ENCODE assay signal across 29 mouse cellular contexts in the genomic region with DNA sequence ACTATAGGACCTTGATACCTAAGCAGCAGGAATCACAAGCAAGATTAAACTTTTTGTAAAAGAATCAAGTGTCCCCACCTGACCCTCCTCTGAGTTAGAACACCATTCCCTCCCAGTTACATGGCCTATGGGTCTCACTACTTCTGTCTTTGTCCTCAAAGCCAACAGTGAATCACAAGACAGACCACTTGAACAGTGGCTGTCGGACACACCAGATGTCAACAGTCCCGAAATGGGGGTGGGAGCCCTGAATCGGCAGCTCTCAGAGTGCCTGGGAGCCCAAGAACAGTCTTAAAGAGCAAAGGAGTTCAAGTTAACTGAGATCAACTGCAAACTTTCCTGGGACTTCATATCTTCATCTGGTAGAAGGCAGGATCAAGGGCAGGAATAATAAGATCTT. TPM values are rescaled to one million over a fixed set of nuclear protein-coding genes. Genes with fewer than 3 reads are reported as not detected.
DNase-seq lines count a peak whose midpoint lies in the region; ATAC-seq and TF ChIP-seq lines count a peak whose summit lies in the region.
"Had no signal": no experiment of that assay in that cellular context is flagged by ENCODE, and none has a peak within 500 bp of the region (broad histone marks: within the 10 kb centered on the region; RNA-seq: fewer than 3 reads in every experiment).

No protein-coding gene starts in this region.

- peak overlapping the region; percentile 36 for H3K9ac ChIP-seq in liver, adult 2 months (ENCODE audit: low read depth, low read length)
- no peak overlapping the region for H3K9ac ChIP-seq in liver, embryonic 12.5 days
- H3K9ac ChIP-seq in heart, embryonic 15.5 days, result no peak overlapping the region
- H3K9ac ChIP-seq in liver, postnatal 0 days (replicated peaks), result no peak overlapping the region
- no peak overlapping the region for H3K9ac ChIP-seq in forebrain, embryonic 13.5 days
- H3K9ac ChIP-seq: embryonic facial prominence, embryonic 15.5 days; forebrain, embryonic 12.5 days; limb, embryonic 15.5 days; midbrain, embryonic 13.5 days; neural tube, embryonic 13.5 days had no signal

- H3K9me3 ChIP-seq in liver, embryonic 12.5 days (replicated peaks), result no peaks in the 10 kb centered on the region
- H3K9me3 ChIP-seq in heart, embryonic 10.5 days, result no peaks in the 10 kb centered on the region
- no peaks in the 10 kb centered on the region for H3K9me3 ChIP-seq in heart, embryonic 15.5 days (replicated peaks)
- no peaks in the 10 kb centered on the region for H3K9me3 ChIP-seq in liver, postnatal 0 days (ENCODE audit: low read length)
- no peaks in the 10 kb centered on the region for H3K9me3 ChIP-seq in forebrain, embryonic 13.5 days (replicated peaks)
- H3K9me3 ChIP-seq: embryonic facial prominence, embryonic 10.5 days; embryonic facial prominence, embryonic 15.5 days; forebrain, embryonic 12.5 days; G1E; limb, embryonic 10.5 days; limb, embryonic 15.5 days; midbrain, embryonic 13.5 days; neural tube, embryonic 13.5 days had no signal

- peaks cover 2% of the 10 kb centered on the region; the same call in 1 of the 2 replicates for H3K36me3 ChIP-seq in liver, adult 2 months (ENCODE audit: control insufficient read depth, insufficient read depth, low read length)
- H3K36me3 ChIP-seq in liver, embryonic 12.5 days, result peaks cover 11% of the 10 kb centered on the region
- H3K36me3 ChIP-seq in heart, embryonic 10.5 days, result no peaks in the 10 kb centered on the region
- H3K36me3 ChIP-seq in heart, embryonic 15.5 days, result no peaks in the 10 kb centered on the region
- H3K36me3 ChIP-seq in liver, postnatal 0 days (replicated peaks; ENCODE audit: insufficient read depth, low read length), result no peaks in the 10 kb centered on the region
- no peaks in the 10 kb centered on the region for H3K36me3 ChIP-seq in forebrain, embryonic 13.5 days (ENCODE audit: poor library complexity, severe bottlenecking)
- H3K36me3 ChIP-seq: embryonic facial prominence, embryonic 15.5 days; forebrain, embryonic 12.5 days; limb, embryonic 15.5 days; midbrain, embryonic 13.5 days; neural tube, embryonic 13.5 days had no signal

- H3K4me2 ChIP-seq in liver, embryonic 12.5 days, result no peak overlapping the region
- no peak overlapping the region for H3K4me2 ChIP-seq in heart, embryonic 15.5 days
- peak overlapping the region; percentile 89 for H3K4me2 ChIP-seq in liver, postnatal 0 days (ENCODE audit: low read depth, low read length)
- H3K4me2 ChIP-seq in forebrain, embryonic 13.5 days, result no peak overlapping the region
- H3K4me2 ChIP-seq: embryonic facial prominence, embryonic 15.5 days; forebrain, embryonic 12.5 days; limb, embryonic 15.5 days; midbrain, embryonic 13.5 days; neural tube, embryonic 13.5 days had no signal

- no peak for TF ChIP-seq POLR2A in liver, adult 2 months (IDR thresholded peaks at IDR 0.05; ENCODE audit: extremely low read depth, insufficient read depth, low read length)

- 70% methylated on average over 3 of the region's 3 CpGs for WGBS in liver, adult 2 months
- 78% methylated on average over 3 of the region's 3 CpGs for WGBS in liver, embryonic 12.5 days (ENCODE audit: insufficient replicate concordance)
- 41% methylated on average over 3 of the region's 3 CpGs for WGBS in heart, embryonic 10.5 days
- 46% methylated on average over 3 of the region's 3 CpGs for WGBS in heart, embryonic 15.5 days
- 84% methylated on average over 3 of the region's 3 CpGs for WGBS in liver, postnatal 0 days (ENCODE audit: insufficient replicate concordance)
- 90% methylated on average over 3 of the region's 3 CpGs for WGBS in forebrain, embryonic 13.5 days

- no peak for ATAC-seq in liver, embryonic 12.5 days
- no peak for ATAC-seq in heart, embryonic 15.5 days (replicated peaks; ENCODE audit: insufficient number of reproducible peaks, insufficient read depth, low FRiP score, low read depth)
- no peak for ATAC-seq in liver, postnatal 0 days
- ATAC-seq in forebrain, embryonic 13.5 days, result no peak
- ATAC-seq: CD4-positive, CD25-positive, alpha-beta regulatory T cell, adult 4 months; hindbrain, embryonic 16.5 days; lung, postnatal 0 days; midbrain, embryonic 13.5 days had no signal

- no peak overlapping the region for H3K4me3 ChIP-seq in liver, adult 2 months (ENCODE audit: insufficient read depth, low read depth, low read length)
- H3K4me3 ChIP-seq in liver, embryonic 12.5 days, result no peak overlapping the region
- no peak overlapping the region for H3K4me3 ChIP-seq in heart, embryonic 10.5 days
- no peak overlapping the region for H3K4me3 ChIP-seq in heart, embryonic 15.5 days
- peak overlapping the region; percentile 11; the same call in 1 of the 2 replicates for H3K4me3 ChIP-seq in liver, postnatal 0 days (ENCODE audit: low read depth, low read length)
- H3K4me3 ChIP-seq in forebrain, embryonic 13.5 days, result no peak overlapping the region
- H3K4me3 ChIP-seq: embryonic facial prominence, embryonic 10.5 days; embryonic facial prominence, embryonic 15.5 days; forebrain, embryonic 12.5 days; limb, embryonic 10.5 days; limb, embryonic 15.5 days; midbrain, embryonic 13.5 days; neural tube, embryonic 13.5 days had no signal

- peaks cover 48% of the 10 kb centered on the region for H3K79me2 ChIP-seq in liver, adult 2 months (ENCODE audit: control insufficient read depth, insufficient read depth, low read length)

- no peak for TF ChIP-seq EP300 in liver, postnatal 0 days (IDR thresholded peaks at IDR 0.05; ENCODE audit: low read depth)

- DNase-seq in liver, adult 2 months (ENCODE audit: extremely low read depth, low read depth, low spot score), result peak; percentile 12
- DNase-seq in heart, embryonic 10.5 days (ENCODE audit: low spot score), result peak; percentile 83
- DNase-seq in liver, postnatal 0 days, result no peak
- no peak for DNase-seq in cerebellum, postnatal 36 days
- DNase-seq: adrenal gland, postnatal 14 days; cerebellum, adult 18-20 months; cerebellum, postnatal 10 days; gastrocnemius, postnatal 14 days; kidney, adult 18-20 months; kidney, postnatal 36 days; layer of hippocampus, postnatal 36 days; lung, adult 18-20 months; lung, postnatal 4 days; thymus, adult 2 months; thymus, postnatal 36 days had no signal

- no peak for TF ChIP-seq CTCF in liver, adult 2 months (IDR thresholded peaks at IDR 0.05; ENCODE audit: low read depth, low read length)
- TF ChIP-seq CTCF in liver, postnatal 0 days (IDR thresholded peaks at IDR 0.05; ENCODE audit: low read depth), result no peak

- H3K4me1 ChIP-seq in liver, adult 2 months (ENCODE audit: control insufficient read depth, insufficient read depth, low read length), result peaks cover 52% of the 10 kb centered on the region
- H3K4me1 ChIP-seq in liver, embryonic 12.5 days, result peaks cover 75% of the 10 kb centered on the region
- H3K4me1 ChIP-seq in heart, embryonic 10.5 days, result peaks cover 60% of the 10 kb centered on the region
- peaks cover 51% of the 10 kb centered on the region for H3K4me1 ChIP-seq in heart, embryonic 15.5 days (replicated peaks)
- H3K4me1 ChIP-seq in liver, postnatal 0 days (ENCODE audit: insufficient read depth), result peaks cover 37% of the 10 kb centered on the region
- H3K4me1 ChIP-seq in forebrain, embryonic 13.5 days, result peaks cover 13% of the 10 kb centered on the region

- peak overlapping the region; percentile 73 for H3K27ac ChIP-seq in liver, adult 2 months (replicated peaks; ENCODE audit: insufficient read depth, low read depth, low read length)
- H3K27ac ChIP-seq in liver, embryonic 12.5 days, result no peak overlapping the region
- H3K27ac ChIP-seq in heart, embryonic 10.5 days, result peak overlapping the region; percentile 52; the same call in 1 of the 2 replicates
- H3K27ac ChIP-seq in heart, embryonic 15.5 days, result peak overlapping the region; percentile 29; the same call in 1 of the 2 replicates
- H3K27ac ChIP-seq in liver, postnatal 0 days (ENCODE audit: low read depth), result peak overlapping the region; percentile 26; the same call in 1 of the 2 replicates
- no peak overlapping the region for H3K27ac ChIP-seq in forebrain, embryonic 13.5 days
- H3K27ac ChIP-seq: embryonic facial prominence, embryonic 10.5 days; embryonic facial prominence, embryonic 15.5 days; forebrain, embryonic 12.5 days; limb, embryonic 10.5 days; limb, embryonic 15.5 days; midbrain, embryonic 13.5 days; neural tube, embryonic 13.5 days had no signal

- H3K27me3 ChIP-seq in liver, adult 2 months (ENCODE audit: control insufficient read depth, insufficient read depth, low read length), result no peaks in the 10 kb centered on the region
- H3K27me3 ChIP-seq in liver, embryonic 12.5 days (replicated peaks), result no peaks in the 10 kb centered on the region
- H3K27me3 ChIP-seq in heart, embryonic 10.5 days (ENCODE audit: insufficient read depth, poor library complexity, severe bottlenecking), result peaks cover 3% of the 10 kb centered on the region; the same call in 1 of the 2 replicates
- H3K27me3 ChIP-seq in heart, embryonic 15.5 days, result no peaks in the 10 kb centered on the region
- H3K27me3 ChIP-seq in liver, postnatal 0 days (ENCODE audit: insufficient read depth, low read length), result no peaks in the 10 kb centered on the region
- H3K27me3 ChIP-seq in forebrain, embryonic 13.5 days, result no peaks in the 10 kb centered on the region
- H3K27me3 ChIP-seq: embryonic facial prominence, embryonic 15.5 days; forebrain, embryonic 12.5 days; limb, embryonic 15.5 days; midbrain, embryonic 13.5 days; neural tube, embryonic 13.5 days had no signal

RNA-seq across cellular contexts. Expression of a gene that starts 5.0 kb away (rescaled TPM):
- total RNA-seq in liver, adult 2 months (2014; rRNA removed), result 206 and 232 TPM in 2 replicates
- polyA plus RNA-seq in liver, adult 2 months (2012; rRNA removed), result 53.5 and 60.3 TPM in 2 replicates
- polyA plus RNA-seq in liver, embryonic 12.5 days (2016; fragmentation: Nextera tagmentation; extraction: Ambion mirVana), result 41.9 and 43.6 TPM in 2 replicates
- polyA plus RNA-seq in heart, embryonic 10.5 days (2016; fragmentation: Nextera tagmentation; extraction: Ambion mirVana), result 61.4 and 78.4 TPM in 2 replicates
- polyA plus RNA-seq in heart, embryonic 15.5 days (2015; fragmentation: Nextera tagmentation; extraction: Ambion mirVana), result 49.5 and 54.3 TPM in 2 replicates
- polyA plus RNA-seq in liver, postnatal 0 days (2015; fragmentation: Nextera tagmentation; extraction: Ambion mirVana), result 160 and 167 TPM in 2 replicates
- polyA plus RNA-seq in forebrain, embryonic 13.5 days (2015; fragmentation: Nextera tagmentation; extraction: Ambion mirVana), result 15.1 and 15.3 TPM in 2 replicates

Comparison
In these comparisons a context has a peak if more than half of its experiments do, and no peak if none do; other contexts are left out.
1. DNase-seq: peak in liver, adult 2 months (single experiment) and heart, embryonic 10.5 days (single experiment); none in liver, postnatal 0 days (single experiment) and cerebellum, postnatal 36 days (0 of 2).
2. H3K27ac ChIP-seq: peak in liver, adult 2 months (single experiment), heart, embryonic 10.5 days (single experiment), heart, embryonic 15.5 days (single experiment) and liver, postnatal 0 days (single experiment); none in liver, embryonic 12.5 days (single experiment) and forebrain, embryonic 13.5 days (single experiment).